Mouse (Mus musculus): ENCODE measurements around the gene Fsd1.

GRCm38 (mm10) chr17:55969560-55969959 is 16.7 kb upstream of the Fsd1 start:
- TF ChIP-seq POLR2A (IDR thresholded peaks at IDR 0.05; ENCODE audit: borderline replicate concordance, extremely low read depth, insufficient read depth, insufficient read length, poor library complexity, severe bottlenecking) (no peak), CTCF (IDR thresholded peaks at IDR 0.05; ENCODE audit: borderline replicate concordance, extremely low read depth, insufficient read depth, insufficient read length) (no peak)

All from brain, embryonic 14.5 days (tissue).